In genomic region chr12:54425236-54425635, GRCm38 (mm10) we compare ENCODE assay signal across 24 mouse cellular contexts.
"Had no signal": no experiment of that assay in that cellular context is flagged by ENCODE, and none has a peak within 500 bp of the region (broad histone marks: within the 10 kb centered on the region; RNA-seq: fewer than 3 reads in every experiment).

No protein-coding gene starts in this region.

- ATAC-seq: hindbrain, postnatal 0 days; intestine, embryonic 16.5 days; liver, embryonic 12.5 days had no signal

- H3K36me3 ChIP-seq: heart, embryonic 13.5 days; heart, embryonic 15.5 days; hindbrain, embryonic 10.5 days; hindbrain, embryonic 12.5 days; hindbrain, embryonic 15.5 days; limb, embryonic 13.5 days; limb, embryonic 15.5 days; liver, embryonic 12.5 days had no signal

- H3K9ac ChIP-seq: heart, embryonic 13.5 days; heart, embryonic 15.5 days; hindbrain, embryonic 12.5 days; hindbrain, embryonic 15.5 days; limb, embryonic 13.5 days; limb, embryonic 15.5 days; liver, embryonic 12.5 days; liver, embryonic 14.5 days had no signal

- H3K9me3 ChIP-seq: heart, embryonic 13.5 days; heart, embryonic 15.5 days; hindbrain, embryonic 10.5 days; hindbrain, embryonic 12.5 days; hindbrain, embryonic 15.5 days; limb, embryonic 13.5 days; limb, embryonic 15.5 days; liver, embryonic 12.5 days had no signal

- H3K27ac ChIP-seq: gastrocnemius, adult 2 months; heart, adult 2 months; heart, embryonic 13.5 days; heart, embryonic 15.5 days; hindbrain, embryonic 10.5 days; hindbrain, embryonic 12.5 days; hindbrain, embryonic 15.5 days; hindbrain, postnatal 0 days; limb, embryonic 13.5 days; limb, embryonic 15.5 days; liver, embryonic 12.5 days; liver, embryonic 14.5 days had no signal

- H3K27me3 ChIP-seq: heart, embryonic 13.5 days; heart, embryonic 15.5 days; hindbrain, embryonic 12.5 days; hindbrain, embryonic 15.5 days; limb, embryonic 13.5 days; limb, embryonic 15.5 days; liver, embryonic 12.5 days had no signal

- H3K4me3 ChIP-seq: gastrocnemius, adult 2 months; heart, adult 2 months; heart, embryonic 13.5 days; heart, embryonic 15.5 days; hindbrain, embryonic 10.5 days; hindbrain, embryonic 12.5 days; hindbrain, embryonic 15.5 days; limb, embryonic 13.5 days; limb, embryonic 15.5 days; liver, embryonic 12.5 days had no signal

- H3K4me2 ChIP-seq: heart, embryonic 11.5 days; heart, embryonic 13.5 days; heart, embryonic 15.5 days; hindbrain, embryonic 12.5 days; hindbrain, embryonic 15.5 days; limb, embryonic 13.5 days; limb, embryonic 15.5 days; liver, embryonic 12.5 days had no signal

- DNase-seq: gastrocnemius, adult 2 months; gastrocnemius, postnatal 10 days; gastrocnemius, postnatal 25 days; heart, adult 2 months; heart, postnatal 4 days; kidney, adult 11 months; kidney, adult 8-10 months; kidney, postnatal 14 days; kidney, postnatal 36 days; layer of hippocampus, adult 9-11 months; layer of hippocampus, postnatal 36 days; left cerebral cortex, postnatal 4 days had no signal

- H3K4me1 ChIP-seq: heart, embryonic 13.5 days; heart, embryonic 15.5 days; hindbrain, embryonic 10.5 days; hindbrain, embryonic 12.5 days; hindbrain, embryonic 15.5 days; limb, embryonic 13.5 days; limb, embryonic 15.5 days; liver, embryonic 12.5 days had no signal
